Mouse (Mus musculus): Measurements from ENCODE around the gene Il6st.

Gene Il6st

DNA sequence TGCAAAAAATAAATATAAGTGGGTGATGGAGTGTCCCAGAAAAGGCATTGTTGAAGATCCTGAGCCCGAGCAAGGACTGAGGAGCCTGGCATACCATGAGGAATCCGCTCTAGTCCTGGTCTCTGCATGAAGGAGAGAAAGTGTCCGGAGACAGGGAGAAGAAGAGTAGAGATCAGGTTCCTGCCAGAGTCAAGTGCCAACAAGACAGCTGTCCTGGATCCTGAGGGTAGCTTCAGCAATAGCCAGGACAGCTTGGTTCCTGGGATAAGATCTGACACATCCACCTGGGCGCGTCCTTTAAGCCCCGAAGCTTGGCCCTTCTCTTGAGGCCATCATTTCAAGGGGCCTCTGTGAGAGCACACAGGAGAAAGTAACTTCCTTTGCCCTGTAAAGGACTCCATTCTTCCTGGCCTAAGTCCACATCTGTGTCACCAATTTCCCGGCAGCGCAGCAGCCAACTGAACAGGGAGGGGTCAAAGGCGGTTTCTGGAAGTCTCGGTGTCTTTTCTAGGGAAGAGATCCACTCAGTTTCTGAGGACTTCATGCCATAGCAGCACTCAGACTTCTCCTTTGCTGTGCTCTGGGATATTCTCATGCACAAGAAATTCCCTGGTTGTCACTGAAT is 59.6 kb downstream of the Il6st start:
- no peak for DNase-seq (ENCODE audit: low read depth)

DNA sequence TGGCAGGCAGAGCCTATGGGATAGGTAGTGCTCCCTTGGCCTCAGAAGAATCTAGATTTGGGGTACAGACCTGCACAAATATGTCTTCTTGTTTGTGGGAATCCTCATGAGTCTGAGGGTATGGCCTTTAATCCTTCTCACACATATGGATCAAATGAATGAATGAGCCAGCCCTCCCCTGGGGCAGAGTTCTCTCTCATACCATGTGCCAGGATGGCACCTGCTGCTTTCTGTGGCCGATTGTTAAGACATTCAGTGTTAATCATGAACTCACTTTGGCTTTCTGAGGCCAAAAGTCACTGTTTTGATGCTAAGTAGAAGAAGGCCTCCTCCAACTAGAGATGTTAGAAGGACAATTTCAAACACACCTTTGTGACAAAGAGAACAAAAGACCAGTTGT is 63.3 kb downstream of the Il6st start:
- DNase-seq (ENCODE audit: low read depth) = no peak

DNA sequence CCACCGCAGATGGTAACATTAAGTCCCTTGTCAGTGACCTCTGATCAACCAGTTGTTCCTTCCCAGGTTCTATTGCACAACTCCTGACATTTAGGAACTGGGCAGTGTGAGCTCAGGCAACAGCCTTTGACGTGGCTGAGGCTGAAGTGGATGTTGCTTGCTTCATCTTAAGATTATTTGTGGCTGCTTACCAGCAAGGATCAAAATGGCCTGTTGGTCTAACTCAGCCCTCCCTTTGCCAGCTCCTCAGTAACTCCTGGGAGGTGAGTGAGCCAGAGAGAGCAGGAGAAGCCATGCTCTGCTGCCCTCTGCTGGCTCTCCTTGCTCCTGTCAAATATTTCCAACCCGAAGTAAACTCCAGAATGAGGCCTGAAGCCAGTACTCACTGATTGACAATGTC is 66.0 kb downstream of the Il6st start:
- DNase-seq (ENCODE audit: low read depth) = peak; percentile 46

DNA sequence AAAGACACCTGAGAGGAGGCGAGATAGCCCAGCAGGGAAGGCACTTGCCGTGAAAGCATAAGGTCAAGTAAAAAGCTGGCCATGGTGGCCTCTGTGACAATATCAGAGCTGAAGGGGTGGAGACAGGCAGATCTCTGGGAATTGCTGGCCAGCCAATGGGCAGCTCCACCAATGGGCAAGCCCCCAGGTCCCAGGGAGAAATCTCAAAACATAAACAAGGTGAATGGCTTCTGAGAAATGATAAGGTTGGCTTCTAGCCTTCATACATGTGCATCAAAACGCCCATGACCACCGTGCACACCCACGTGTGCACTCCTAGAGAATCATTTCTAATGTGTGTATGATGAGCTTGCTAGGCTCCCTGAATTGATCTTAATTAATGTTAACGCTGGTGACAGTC is 68.4 kb downstream of the Il6st start:
- no peak for DNase-seq (ENCODE audit: low read depth)

- DNase-seq (ENCODE audit: low read depth) = no peak
Measured at GRCm38 (mm10) chr13:112533556-112533955, 69.7 kb downstream of the Il6st start.

- no peak for DNase-seq (ENCODE audit: low read depth)
Measured at GRCm38 (mm10) chr13:112536611-112537010, 72.7 kb downstream of the Il6st start.

DNA sequence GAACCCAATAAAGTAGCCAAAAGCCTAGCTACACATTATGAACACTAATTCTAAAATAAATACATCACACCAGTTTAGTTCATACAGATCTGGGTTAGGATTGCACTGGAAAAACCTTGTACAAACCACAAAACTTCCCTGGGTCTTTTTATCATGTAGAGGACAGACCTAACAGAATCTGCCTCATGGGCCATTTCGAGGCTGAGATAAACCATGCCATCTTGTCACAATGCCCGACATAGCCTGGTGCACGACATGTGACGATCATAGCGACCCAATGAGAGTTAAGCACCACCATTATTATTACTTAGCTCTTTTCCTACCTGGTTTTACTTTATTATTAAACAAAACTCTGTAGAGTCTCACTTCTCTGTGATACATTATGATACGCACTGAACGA is 73.2 kb downstream of the Il6st start:
- DNase-seq (ENCODE audit: low read depth) = no peak

DNA sequence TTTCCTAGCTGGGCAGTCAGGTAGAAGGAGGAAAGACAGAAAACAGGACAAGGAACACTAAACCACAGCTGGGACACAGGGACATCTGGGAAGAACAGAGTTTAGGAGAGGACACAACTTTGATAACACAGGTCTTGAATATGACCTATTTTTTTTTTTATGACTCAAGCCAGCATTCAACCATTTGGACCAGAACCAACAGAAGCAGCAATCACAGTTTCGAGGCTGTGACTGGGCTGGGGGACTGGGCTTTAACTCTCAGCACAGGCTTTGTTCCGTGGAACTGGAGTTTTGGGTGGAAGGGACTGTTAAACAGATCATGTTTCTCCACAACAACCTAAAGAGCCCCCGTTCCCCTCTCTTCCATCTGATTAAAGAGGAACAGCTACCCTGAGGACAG is 76.7 kb downstream of the Il6st start:
- no peak for DNase-seq (ENCODE audit: low read depth)

DNA sequence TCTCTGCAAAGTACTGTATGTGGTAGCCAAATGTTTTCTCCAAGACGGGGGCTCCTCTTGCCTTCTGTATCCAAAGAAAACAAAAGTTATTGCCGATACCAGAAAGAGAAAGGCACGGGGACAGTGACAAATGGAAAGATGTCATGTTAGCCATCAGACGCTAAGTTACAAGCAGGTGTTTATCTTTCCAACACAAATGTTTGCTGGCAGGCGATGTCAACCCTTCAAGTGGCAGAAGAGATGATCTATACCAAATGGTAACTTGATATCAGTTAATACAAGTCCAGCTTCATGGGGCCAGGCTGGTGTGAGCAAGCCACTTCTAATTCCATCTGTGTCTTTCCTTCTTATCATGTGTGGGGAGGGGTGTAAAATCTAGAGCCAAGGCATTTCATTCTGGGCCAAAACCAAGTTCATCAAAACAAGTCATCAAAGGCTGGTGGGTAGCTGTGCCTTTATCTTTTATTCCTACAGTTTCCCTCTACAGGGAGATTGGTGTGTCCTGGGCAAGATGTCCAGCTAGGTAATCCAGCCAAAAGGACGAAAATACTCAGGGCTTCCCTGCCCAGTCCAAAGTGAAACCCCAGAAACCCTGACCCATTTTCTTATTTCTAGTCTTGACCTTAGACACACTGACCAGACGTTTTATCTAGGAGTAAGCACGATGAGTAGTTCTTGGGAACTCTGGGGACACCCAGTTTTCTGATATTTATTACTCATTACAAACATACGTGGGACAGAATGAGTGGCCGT is 77.5 kb downstream of the Il6st start:
- peak; percentile 14 for DNase-seq (ENCODE audit: low read depth)

GRCm38 (mm10) chr13:112551641-112552548 is 88.0 kb downstream of the Il6st start:
- DNase-seq (ENCODE audit: low read depth) = no peak

- DNase-seq (ENCODE audit: low read depth) = no peak
Measured at GRCm38 (mm10) chr13:112553304-112553703, 89.4 kb downstream of the Il6st start.

DNA sequence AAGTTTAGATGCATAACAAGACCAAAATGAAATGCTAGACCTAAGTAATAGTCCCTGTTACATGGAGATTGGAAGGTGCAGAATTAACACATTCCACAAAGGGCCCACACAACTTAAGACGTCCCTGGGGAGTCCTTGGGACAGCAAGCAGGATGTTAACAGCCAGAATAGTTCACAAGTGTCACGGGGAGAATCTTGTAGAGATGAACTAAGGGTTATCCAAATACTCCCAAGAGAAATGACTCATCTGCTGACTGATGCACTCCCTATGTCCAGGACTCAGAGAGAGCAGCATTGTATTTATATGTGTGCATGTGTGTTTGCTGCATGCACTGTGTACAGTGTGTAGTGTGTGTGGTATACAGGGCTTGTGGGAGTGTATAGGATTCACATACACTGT is 92.6 kb downstream of the Il6st start:
- DNase-seq (ENCODE audit: low read depth) = no peak

Measured in c-Kit-positive CD71-positive TER-119-negative erythroid progenitor cells, embryonic 14.5 days (primary cell).